Mouse (Mus musculus): ENCODE results near the gene Pdia5. TPM values are rescaled to one million over a fixed set of nuclear protein-coding genes. Genes with fewer than 3 reads are reported as not detected.
A peak's percentile ranks its signal among the peaks of the same experiment; 100 is the strongest.

Pdia5 gene
- 23.0 and 28.2 TPM in 2 replicates for polyA plus RNA-seq (2016; fragmentation: Nextera tagmentation; extraction: Ambion mirVana)

GRCm38 (mm10) chr16:35490231-35491070 lies at the start of gene Pdia5:
Pdia5 (minus strand) TSS chr16:35490873.
- Histone ChIP-seq H3K4me1 (replicated peaks) (peaks cover 54% of the 10 kb centered on the region), H3K27me3 (ENCODE audit: insufficient read depth, poor library complexity, severe bottlenecking) (peaks cover 15% of the 10 kb centered on the region), H3K4me3 (peak within 1 kb of the TSS; percentile 93), H3K9me3 (no peaks in the 10 kb centered on the region), H3K27ac (peak within 1 kb of the TSS; percentile 87), H3K36me3 (no peaks in the 10 kb centered on the region)
- under 1% methylated on average over 66 of the region's 66 CpGs for WGBS
- peak; percentile 88 for DNase-seq (ENCODE audit: low spot score)

- Histone ChIP-seq H3K9me3 (no peaks in the 10 kb centered on the region), H3K4me3 (no peak overlapping the region), H3K27me3 (ENCODE audit: insufficient read depth, poor library complexity, severe bottlenecking) (peaks cover 61% of the 10 kb centered on the region), H3K27ac (no peak overlapping the region), H3K4me1 (replicated peaks) (peaks cover 42% of the 10 kb centered on the region), H3K36me3 (peaks cover 6% of the 10 kb centered on the region)
- 63% methylated on average over 10 of the region's 10 CpGs for WGBS
- DNase-seq (ENCODE audit: low spot score) = no peak
These were observed 48.4 kb upstream of the Pdia5 start for GRCm38 (mm10) chr16:35539041-35539440.

GRCm38 (mm10) chr16:35537651-35538050 lies 47.0 kb upstream of the Pdia5 start:
- WGBS = 85% methylated on average over 8 of the region's 8 CpGs
- no peak for DNase-seq (ENCODE audit: low spot score)
- Histone ChIP-seq H3K27ac (no peak overlapping the region), H3K36me3 (no peaks in the 10 kb centered on the region), H3K27me3 (ENCODE audit: insufficient read depth, poor library complexity, severe bottlenecking) (peaks cover 51% of the 10 kb centered on the region), H3K4me3 (no peak overlapping the region), H3K4me1 (replicated peaks) (peaks cover 30% of the 10 kb centered on the region), H3K9me3 (no peaks in the 10 kb centered on the region)

GRCm38 (mm10) chr16:35534630-35535029 lies 44.0 kb upstream of the Pdia5 start:
- 76% methylated on average over 3 of the region's 3 CpGs for WGBS
- Histone ChIP-seq H3K4me3 (no peak overlapping the region), H3K27me3 (ENCODE audit: insufficient read depth, poor library complexity, severe bottlenecking) (peaks cover 36% of the 10 kb centered on the region), H3K4me1 (replicated peaks) (peaks cover 1% of the 10 kb centered on the region; the same call in 1 of the 2 replicates), H3K27ac (no peak overlapping the region), H3K9me3 (no peaks in the 10 kb centered on the region), H3K36me3 (no peaks in the 10 kb centered on the region)
- DNase-seq (ENCODE audit: low spot score) = no peak

- Histone ChIP-seq H3K36me3 (no peaks in the 10 kb centered on the region), H3K4me1 (replicated peaks) (peaks cover 3% of the 10 kb centered on the region), H3K27ac (no peak overlapping the region), H3K9me3 (no peaks in the 10 kb centered on the region), H3K4me3 (no peak overlapping the region), H3K27me3 (ENCODE audit: insufficient read depth, poor library complexity, severe bottlenecking) (0 out of 2 replicates have a peak, but pooled peaks cover 3% of the 10 kb centered on the region)
- no peak for DNase-seq (ENCODE audit: low spot score)
- WGBS = 85% methylated on average over 4 of the region's 4 CpGs
These were observed 33.5 kb upstream of the Pdia5 start for GRCm38 (mm10) chr16:35524200-35524599.

- Histone ChIP-seq H3K27ac (no peak overlapping the region), H3K36me3 (no peaks in the 10 kb centered on the region), H3K27me3 (ENCODE audit: insufficient read depth, poor library complexity, severe bottlenecking) (0 out of 2 replicates have a peak, but pooled peaks cover 16% of the 10 kb centered on the region), H3K9me3 (no peaks in the 10 kb centered on the region), H3K4me1 (replicated peaks) (peaks cover 23% of the 10 kb centered on the region), H3K4me3 (no peak overlapping the region)
- 66% methylated on average over 7 of the region's 7 CpGs for WGBS
- DNase-seq (ENCODE audit: low spot score) = no peak
These were observed 28.6 kb upstream of the Pdia5 start for GRCm38 (mm10) chr16:35519245-35519644.

- no peaks in the 10 kb centered on the region for H3K36me3 ChIP-seq
- no peaks in the 10 kb centered on the region for H3K9me3 ChIP-seq
- DNase-seq (ENCODE audit: low spot score) = no peak
- no peak overlapping the region for H3K4me3 ChIP-seq
- 78% methylated on average over 23 of the region's 23 CpGs for WGBS
- H3K4me1 ChIP-seq (replicated peaks) = peaks cover 23% of the 10 kb centered on the region
- H3K27ac ChIP-seq = 0 out of 2 replicates have a peak overlapping the region, but pooled peaks have one; percentile 3
- H3K27me3 ChIP-seq (ENCODE audit: insufficient read depth, poor library complexity, severe bottlenecking) = 0 out of 2 replicates have a peak, but pooled peaks cover 16% of the 10 kb centered on the region
These were observed 27.6 kb upstream of the Pdia5 start for GRCm38 (mm10) chr16:35517976-35518951.

- no peak for DNase-seq (ENCODE audit: low spot score)
- Histone ChIP-seq H3K36me3 (no peaks in the 10 kb centered on the region), H3K4me1 (replicated peaks) (peaks cover 23% of the 10 kb centered on the region), H3K27me3 (ENCODE audit: insufficient read depth, poor library complexity, severe bottlenecking) (0 out of 2 replicates have a peak, but pooled peaks cover 16% of the 10 kb centered on the region), H3K27ac (peak overlapping the region; percentile 30; the same call in 1 of the 2 replicates), H3K9me3 (no peaks in the 10 kb centered on the region), H3K4me3 (no peak overlapping the region)
- 60% methylated on average over 21 of the region's 21 CpGs for WGBS
These were observed 25.4 kb upstream of the Pdia5 start for GRCm38 (mm10) chr16:35515977-35516612.

- H3K4me3 ChIP-seq = no peak overlapping the region
- 0 out of 2 replicates have a peak overlapping the region, but pooled peaks have one; percentile 5 for H3K27ac ChIP-seq
- H3K27me3 ChIP-seq (ENCODE audit: insufficient read depth, poor library complexity, severe bottlenecking) = no peaks in the 10 kb centered on the region; the same call in 1 of the 2 replicates
- no peaks in the 10 kb centered on the region for H3K9me3 ChIP-seq
- no peak for DNase-seq (ENCODE audit: low spot score)
- no peaks in the 10 kb centered on the region for H3K36me3 ChIP-seq
- peaks cover 10% of the 10 kb centered on the region for H3K4me1 ChIP-seq (replicated peaks)
- WGBS = 59% methylated on average over 11 of the region's 11 CpGs
These were observed 18.8 kb upstream of the Pdia5 start for GRCm38 (mm10) chr16:35509331-35510070.

GRCm38 (mm10) chr16:35508581-35508980 lies 17.9 kb upstream of the Pdia5 start:
- Histone ChIP-seq H3K4me1 (replicated peaks) (peaks cover 10% of the 10 kb centered on the region), H3K27me3 (ENCODE audit: insufficient read depth, poor library complexity, severe bottlenecking) (no peaks in the 10 kb centered on the region; the same call in 1 of the 2 replicates), H3K9me3 (no peaks in the 10 kb centered on the region), H3K36me3 (no peaks in the 10 kb centered on the region), H3K27ac (no peak overlapping the region), H3K4me3 (no peak overlapping the region)
- 87% methylated on average over 6 of the region's 6 CpGs for WGBS
- no peak for DNase-seq (ENCODE audit: low spot score)

- WGBS = 90% methylated on average over 4 of the region's 4 CpGs
- no peak overlapping the region for H3K27ac ChIP-seq
These were observed 15.1 kb upstream of the Pdia5 start for GRCm38 (mm10) chr16:35505786-35506185.

More at GRCm38 (mm10) chr16:35505786-35506185, 15.1 kb upstream of the Pdia5 start:
- Histone ChIP-seq H3K4me3 (no peak overlapping the region), H3K9me3 (peaks cover under 1% of the 10 kb centered on the region; the same call in 1 of the 2 replicates), H3K4me1 (replicated peaks) (peaks cover 14% of the 10 kb centered on the region), H3K36me3 (no peaks in the 10 kb centered on the region), H3K27me3 (ENCODE audit: insufficient read depth, poor library complexity, severe bottlenecking) (no peaks in the 10 kb centered on the region; the same call in 1 of the 2 replicates)
- DNase-seq (ENCODE audit: low spot score) = no peak
